Mouse (Mus musculus): ENCODE data around the gene Amdhd2.

DNA sequence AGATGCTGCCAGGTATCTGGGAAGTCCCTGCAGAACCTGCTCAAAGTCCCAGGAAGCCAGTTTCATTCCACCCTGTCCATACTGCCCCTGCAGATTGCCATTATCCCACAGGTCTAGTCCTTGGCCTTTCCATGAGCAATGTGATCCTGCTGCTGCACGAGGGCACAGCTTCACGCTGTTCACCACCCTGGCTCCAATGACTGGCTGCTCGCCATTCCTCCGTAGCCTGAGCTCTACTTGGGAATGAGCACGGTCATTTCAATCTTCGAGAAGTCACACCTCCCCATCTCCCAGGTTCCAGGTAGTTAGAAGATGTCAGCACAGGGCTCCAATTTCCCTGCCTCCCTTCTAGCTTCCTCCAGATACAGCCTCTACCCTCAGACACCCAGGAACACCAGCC, 6.4 kb downstream of the Amdhd2 start:
- no peak for TF ChIP-seq CTCF (IDR thresholded peaks at IDR 0.05; ENCODE audit: low read depth)
- TF ChIP-seq EP300 (optimal IDR thresholded peaks at IDR 0.05): no peak
